7 mouse cellular contexts compared by ENCODE assay signal in the genomic region with DNA sequence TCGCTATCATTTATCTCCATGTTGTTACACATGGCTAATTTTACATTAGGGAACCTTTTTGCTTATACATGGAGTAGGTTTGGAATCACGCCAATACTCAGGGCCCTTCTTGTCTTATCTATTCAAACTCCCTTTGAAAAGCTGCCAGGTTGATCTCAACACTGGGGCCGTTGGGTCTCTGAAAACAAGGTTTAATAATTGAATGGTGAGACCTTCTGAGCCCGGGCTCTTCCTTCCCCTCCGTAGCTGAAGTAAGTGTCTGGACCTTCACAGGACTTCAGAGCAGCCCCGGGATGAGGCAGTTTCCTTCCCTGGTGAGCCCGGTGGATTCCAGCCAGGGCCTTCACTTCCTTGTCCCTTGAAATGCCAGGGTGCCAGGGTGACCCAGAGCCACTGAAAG. TPM values are rescaled to one million over a fixed set of nuclear protein-coding genes. Genes with fewer than 3 reads are reported as not detected.
DNase-seq lines count a peak whose midpoint lies in the region; ATAC-seq and TF ChIP-seq lines count a peak whose summit lies in the region.

No protein-coding gene starts in this region.

- no peaks in the 10 kb centered on the region for H3K36me3 ChIP-seq in intestine, embryonic 15.5 days
- no peaks in the 10 kb centered on the region for H3K36me3 ChIP-seq in forebrain, embryonic 15.5 days

- no peak overlapping the region for H3K4me3 ChIP-seq in intestine, embryonic 15.5 days (replicated peaks)
- no peak overlapping the region for H3K4me3 ChIP-seq in lung, adult 2 months (replicated peaks; ENCODE audit: extremely low read depth, low read depth, low read length)
- no peak overlapping the region for H3K4me3 ChIP-seq in forebrain, embryonic 15.5 days

- peaks cover 21% of the 10 kb centered on the region for H3K4me1 ChIP-seq in intestine, embryonic 15.5 days (replicated peaks)
- H3K4me1 ChIP-seq in lung, adult 2 months (ENCODE audit: control insufficient read depth, insufficient read depth, low read length): peaks cover 17% of the 10 kb centered on the region
- H3K4me1 ChIP-seq in forebrain, embryonic 15.5 days: peaks cover 39% of the 10 kb centered on the region

- H3K27ac ChIP-seq in intestine, embryonic 15.5 days: no peak overlapping the region
- H3K27ac ChIP-seq in forebrain, embryonic 15.5 days (replicated peaks): no peak overlapping the region

- no peaks in the 10 kb centered on the region for H3K27me3 ChIP-seq in intestine, embryonic 15.5 days (replicated peaks)
- no peaks in the 10 kb centered on the region for H3K27me3 ChIP-seq in forebrain, embryonic 15.5 days

- peak; percentile 45 for DNase-seq in MN1 (ENCODE audit: low spot score)
- peak; percentile 51 for DNase-seq in adrenal gland, postnatal 25 days
- DNase-seq in lung, adult 2 months: peak; percentile 15
- no peak for DNase-seq in left cerebral cortex, adult 9 months (ENCODE audit: low spot score in 2 of 2)
- DNase-seq in natural killer cell, adult 2 months (ENCODE audit: low spot score in 2 of 2): no peak

- TF ChIP-seq CTCF in lung, adult 2 months (IDR thresholded peaks at IDR 0.05; ENCODE audit: insufficient read depth, low read length): no peak

- WGBS in intestine, embryonic 15.5 days: 40% methylated on average over 7 of the region's 7 CpGs
- WGBS in lung, adult 2 months: 17% methylated on average over 7 of the region's 7 CpGs
- 26% methylated on average over 7 of the region's 7 CpGs for WGBS in forebrain, embryonic 15.5 days

- ATAC-seq in intestine, embryonic 15.5 days: peak; percentile 41
- ATAC-seq in forebrain, embryonic 15.5 days (replicated peaks): no peak

- H3K9me3 ChIP-seq in intestine, embryonic 15.5 days: no peaks in the 10 kb centered on the region
- H3K9me3 ChIP-seq in forebrain, embryonic 15.5 days: no peaks in the 10 kb centered on the region

- TF ChIP-seq POLR2A in lung, adult 2 months (IDR thresholded peaks at IDR 0.05; ENCODE audit: borderline replicate concordance, extremely low read depth, low read depth, low read length): no peak

- no peak overlapping the region for H3K4me2 ChIP-seq in intestine, embryonic 15.5 days (replicated peaks)
- no peak overlapping the region for H3K4me2 ChIP-seq in forebrain, embryonic 15.5 days (replicated peaks)

- H3K9ac ChIP-seq in intestine, embryonic 15.5 days: no peak overlapping the region
- H3K9ac ChIP-seq in forebrain, embryonic 15.5 days (replicated peaks): no peak overlapping the region

RNA-seq across cellular contexts. Expression of gene Chst11, which starts 5.6 kb away (rescaled TPM):
- total RNA-seq in adrenal gland, postnatal 25 days (2021): 34.0 and 44.0 TPM in 2 replicates
- 0.99 and 1.4 TPM in 2 replicates for polyA plus RNA-seq in intestine, embryonic 15.5 days (2015; fragmentation: Nextera tagmentation; extraction: Ambion mirVana)
- 12.6 and 15.7 TPM in 2 replicates for polyA plus RNA-seq in lung, adult 2 months (2012; rRNA removed)
- polyA plus RNA-seq in forebrain, embryonic 15.5 days (2015; fragmentation: Nextera tagmentation; extraction: Ambion mirVana): 3.1 TPM in 2 replicates

Comparison
In these comparisons a context has a peak if more than half of its experiments do, and no peak if none do; other contexts are left out.
1. DNase-seq: peak in MN1 (single experiment), adrenal gland, postnatal 25 days (single experiment) and lung, adult 2 months (single experiment); none in left cerebral cortex, adult 9 months (0 of 2) and natural killer cell, adult 2 months (0 of 2).